Mouse (Mus musculus) CD4-positive naive resting alpha-beta T cell, adult 57 days (primary cell): Measurements from ENCODE around the gene Nqo2. TPM values are rescaled to one million over a fixed set of nuclear protein-coding genes. Genes with fewer than 3 reads are reported as not detected.

Experiments
- total RNA-seq: library from RNA; stranded (reverse); gene quantifications from one replicate; pipeline ENCODE4 v1.2.4, GENCODE M21; 2023

Gene Nqo2
- 2.7 TPM for total RNA-seq

DNA sequence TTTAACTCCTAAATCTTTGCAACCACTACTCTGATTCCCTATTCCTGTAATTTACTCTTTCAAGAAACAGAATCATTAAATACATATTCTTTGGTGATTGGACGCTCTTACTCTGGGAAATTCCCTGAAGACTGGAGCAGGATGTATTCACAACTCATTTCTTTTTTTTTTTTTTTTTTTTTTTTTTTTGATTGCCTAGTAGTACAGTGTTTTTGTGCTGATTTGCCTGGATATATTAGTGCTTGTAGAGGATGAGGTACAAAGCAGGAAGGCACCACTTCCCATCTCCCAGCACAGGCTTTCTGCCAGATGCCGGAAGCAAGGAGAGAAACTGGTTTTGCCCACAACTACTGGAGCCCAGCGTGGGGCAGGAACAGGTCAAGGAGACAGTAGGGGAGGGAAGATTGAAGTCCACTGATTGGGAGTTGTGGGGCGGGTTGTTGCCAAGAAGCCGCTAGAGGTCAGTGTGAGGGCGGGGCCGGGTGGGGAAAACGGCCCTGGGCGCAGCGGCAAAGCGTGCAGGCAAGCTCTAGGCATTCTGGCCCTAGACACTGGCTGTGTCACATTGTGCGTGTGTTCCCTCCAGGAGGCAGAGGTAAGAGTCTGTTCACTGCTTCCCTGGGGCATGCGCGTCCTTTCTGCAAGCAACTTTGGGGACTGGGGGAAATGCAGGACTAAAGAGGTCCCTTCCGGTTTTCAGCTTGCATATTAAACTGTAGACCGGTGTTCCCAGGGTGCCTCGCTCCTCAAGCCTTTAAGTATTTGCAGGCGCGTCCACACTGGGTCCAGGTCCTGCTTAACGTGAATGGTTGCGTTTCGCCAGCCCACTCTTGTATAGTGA is at the start of gene Nqo2:
TSS of gene Nqo2 (plus strand) at position 482 of the 841 bp plus-strand sequence.

DNA sequence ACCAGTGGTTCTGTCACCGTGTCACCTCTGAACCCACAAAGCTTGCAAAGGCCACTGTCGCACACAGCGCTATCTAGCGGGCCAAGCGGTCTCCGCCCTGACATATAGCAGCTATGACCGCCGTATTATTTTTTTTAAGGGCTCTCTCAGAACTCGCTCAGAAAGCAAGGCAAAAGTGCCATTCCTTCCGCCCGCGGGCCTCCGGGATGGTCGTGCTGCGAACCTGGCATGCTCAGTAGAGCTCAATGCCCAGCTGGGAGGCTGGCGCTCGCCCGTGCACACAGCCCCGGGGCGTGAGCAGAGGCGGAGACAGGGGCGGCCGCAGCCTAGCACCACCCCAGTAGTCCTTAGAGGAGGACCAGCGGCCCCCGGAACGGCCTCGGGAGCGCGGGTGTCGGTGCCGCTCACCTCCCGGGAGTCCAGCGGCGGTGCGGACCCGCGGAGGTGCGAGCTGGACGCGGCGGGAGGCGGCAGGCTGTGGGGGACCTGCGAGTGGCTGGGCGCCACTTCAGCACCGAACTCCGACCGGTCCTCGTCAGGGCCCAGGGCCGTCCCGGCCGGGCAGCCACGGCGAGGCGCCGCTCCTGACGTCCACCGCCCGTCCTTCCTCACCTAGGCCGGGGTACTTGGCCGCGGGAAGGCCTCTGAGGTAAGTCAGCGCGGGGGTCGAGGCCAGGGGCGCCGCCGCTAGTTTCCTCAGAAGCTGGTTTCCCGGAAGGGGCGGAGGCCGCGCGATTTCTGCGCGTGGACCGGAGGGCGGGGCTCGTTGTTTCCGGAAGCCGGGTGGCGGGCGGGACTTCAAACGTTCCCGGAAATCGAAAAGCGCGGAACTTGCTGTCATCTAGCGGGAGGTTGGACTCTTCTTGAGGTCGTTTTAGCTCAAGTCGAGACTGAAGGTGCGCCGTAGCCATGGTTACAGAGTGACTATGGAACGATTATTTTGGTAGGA is 37.8 kb downstream of the Nqo2 start, which contains the start of the genes Ripk1 and Serpinb6a:
TSS of gene Ripk1 (plus strand) at position 306 of the 949 bp plus-strand sequence.
TSS of gene Serpinb6a (minus strand) at position 737 of the 949 bp plus-strand sequence.

DNA sequence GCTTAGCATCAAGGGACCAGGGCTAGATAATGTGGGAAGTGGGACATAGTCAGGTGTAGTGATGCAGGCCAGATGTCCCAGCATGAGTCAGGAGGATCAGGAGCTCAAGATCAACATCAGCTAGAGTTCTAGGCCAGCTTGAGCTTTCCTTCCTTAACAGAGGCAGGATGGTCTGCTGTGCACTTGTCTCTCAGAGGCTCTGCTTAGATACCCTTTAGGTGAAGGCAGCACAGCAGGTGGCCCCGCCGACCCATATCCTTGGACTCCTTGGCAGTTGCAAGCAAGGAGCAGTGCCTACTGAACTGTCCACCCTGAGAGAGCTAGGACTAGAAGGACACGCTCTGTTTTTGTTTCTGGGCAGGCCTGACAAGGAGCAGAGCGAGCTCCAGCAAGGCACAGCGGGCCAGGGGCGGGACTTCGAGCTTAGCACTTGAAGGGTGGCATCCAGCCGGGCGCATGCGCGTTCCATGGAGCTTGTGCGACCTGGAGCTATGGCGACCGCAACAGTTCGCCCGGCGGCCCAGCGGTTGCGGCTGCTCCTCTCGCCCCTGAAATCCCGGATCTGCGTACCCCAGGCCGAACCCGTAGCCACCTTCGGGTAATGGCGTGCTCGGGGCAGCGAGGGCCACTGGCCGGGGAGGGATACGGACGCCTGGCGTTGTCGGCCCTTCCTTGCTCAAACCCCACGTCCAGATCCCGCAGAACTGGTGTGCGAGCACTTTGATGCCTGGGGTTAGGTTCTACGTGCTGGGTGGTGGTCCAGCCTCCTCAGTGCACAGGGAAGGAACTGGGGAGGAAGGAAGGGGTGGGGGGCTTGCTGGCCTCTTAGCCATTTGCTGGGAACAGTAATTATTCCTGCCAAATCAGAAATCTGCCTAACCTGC is 72.9 kb downstream of the Nqo2 start, which contains the start of gene Bphl:
TSS of gene Bphl (plus strand) at position 426 of the 884 bp plus-strand sequence.

Other genes starting within 250 kb of the Nqo2 start
- not detected for gene Serpinb6e, start 121.3 kb upstream of the Nqo2 start, total RNA-seq
- gene Serpinb6c, start 59.0 kb upstream of the Nqo2 start, total RNA-seq = not detected
- gene Ripk1, start 37.7 kb downstream of the Nqo2 start, total RNA-seq = 73.5 TPM
- gene Serpinb6a, start 38.1 kb downstream of the Nqo2 start, total RNA-seq = 18.4 TPM
- gene Bphl, start 72.9 kb downstream of the Nqo2 start, total RNA-seq = 19.2 TPM
- 39.3 TPM for gene Tubb2a, start 113.3 kb downstream of the Nqo2 start, total RNA-seq
- gene Tubb2b, start 165.8 kb downstream of the Nqo2 start, total RNA-seq = 4.6 TPM
- 36.5 TPM for gene Psmg4, start 198.3 kb downstream of the Nqo2 start, total RNA-seq